Mouse (Mus musculus) fat pad, adult 2 months (tissue): ENCODE measurements around the gene Oosp1.

ENCODE experiments used
- DNase-seq: peaks from one replicate; pipeline ENCODE4 v3.0.0-alpha.2; 2011; ENCODE audit warnings: low read depth, low spot score; ENCODE audit errors: extremely low read depth

Oosp1 gene

DNA sequence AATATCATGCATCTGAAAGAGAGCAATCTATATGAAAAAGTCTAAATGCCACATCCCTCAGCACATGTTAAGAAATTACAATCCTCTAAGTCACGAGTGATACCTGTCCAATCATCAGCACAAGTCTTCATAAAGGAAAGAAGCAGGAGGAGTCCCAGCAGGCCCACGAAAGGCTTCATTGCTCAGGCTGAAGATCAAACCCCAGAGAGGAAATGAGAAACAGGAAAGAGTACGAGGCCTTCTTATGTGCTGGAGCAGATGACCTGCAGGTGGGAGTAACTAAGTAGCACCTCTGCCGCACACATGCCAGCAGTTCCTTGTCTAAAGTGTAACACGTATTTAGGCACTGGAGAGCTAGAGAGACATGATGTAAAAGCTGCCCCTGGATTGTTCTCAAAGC is at the start of gene Oosp1:
Gene Oosp1, minus strand, starts transcription at position 312 of the 400 bp plus-strand sequence.
- no peak for DNase-seq

DNA sequence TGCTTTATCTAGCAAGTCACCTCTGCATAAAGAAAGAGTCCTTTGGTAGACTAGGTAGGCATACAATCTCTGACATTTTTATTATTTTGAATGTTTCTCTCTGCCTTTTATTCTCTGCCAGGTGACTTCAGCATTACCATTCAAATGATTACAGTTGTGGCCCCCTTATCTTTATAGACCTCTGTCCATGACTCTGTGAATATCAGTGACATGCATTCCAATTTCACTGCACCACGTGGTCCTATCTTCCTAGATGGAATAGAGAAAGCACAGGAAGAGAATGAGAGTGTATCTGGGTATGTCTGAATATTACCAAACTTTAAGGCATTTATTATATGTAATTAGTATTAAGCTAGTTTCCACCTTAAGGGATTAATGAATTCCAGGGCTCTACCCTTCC is 45.5 kb upstream of the Oosp1 start:
- DNase-seq: no peak

DNA sequence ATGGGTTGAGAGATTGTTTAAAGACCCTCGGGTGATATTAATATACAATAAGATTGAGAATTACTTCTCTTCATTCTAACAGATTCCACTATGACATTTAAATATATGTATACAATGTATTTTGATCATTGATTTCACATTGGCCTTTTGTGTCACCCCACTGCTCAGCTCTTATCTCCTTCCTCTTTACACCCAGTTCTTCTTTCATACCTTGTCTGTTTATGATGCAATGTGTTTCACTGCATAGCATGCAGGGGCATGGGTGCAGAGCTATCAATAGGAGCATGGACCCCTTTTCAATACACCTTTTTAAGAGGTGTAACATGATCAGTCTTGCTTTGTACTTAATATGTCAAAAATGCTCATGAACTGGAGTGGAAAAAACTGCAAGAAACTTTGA is 39.3 kb upstream of the Oosp1 start:
- DNase-seq: no peak

DNA sequence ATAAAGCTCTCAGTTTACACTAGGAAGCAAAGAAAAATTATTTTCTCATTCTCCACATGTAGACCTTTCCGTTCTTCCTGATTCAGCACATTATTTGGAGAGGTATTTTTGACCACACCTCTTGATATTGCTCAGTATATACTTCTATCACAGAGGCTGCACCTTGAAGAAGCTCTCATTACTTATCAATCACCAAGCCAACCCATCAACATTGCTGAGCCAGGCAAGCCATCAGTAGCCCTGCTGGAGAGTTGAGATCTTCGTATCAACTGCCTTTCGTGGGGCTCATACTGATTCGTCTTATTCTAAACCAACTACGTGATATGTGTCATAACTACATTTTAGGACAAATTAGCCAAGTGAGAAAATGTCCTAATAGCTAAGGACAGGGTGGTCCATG is 36.4 kb upstream of the Oosp1 start:
- DNase-seq: no peak

DNA sequence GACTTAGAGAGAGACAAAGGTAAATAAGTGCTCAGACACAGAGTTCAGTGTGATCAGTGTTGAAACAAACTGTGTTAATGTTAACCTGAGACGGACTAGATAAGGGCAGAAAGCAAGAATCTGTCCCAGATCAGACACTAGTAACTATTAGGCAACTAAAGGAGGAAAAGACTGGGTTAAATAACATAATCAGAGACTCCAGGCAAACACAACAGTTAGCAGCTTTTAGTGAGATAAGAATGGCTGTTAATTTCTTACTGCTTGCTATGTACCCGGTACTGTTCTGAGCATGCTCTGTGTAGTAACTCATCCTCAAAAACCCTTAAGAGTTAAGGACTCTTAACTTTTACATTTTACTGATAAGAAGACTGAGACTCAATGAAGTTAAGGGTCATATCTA is 35.0 kb upstream of the Oosp1 start:
- no peak for DNase-seq

DNA sequence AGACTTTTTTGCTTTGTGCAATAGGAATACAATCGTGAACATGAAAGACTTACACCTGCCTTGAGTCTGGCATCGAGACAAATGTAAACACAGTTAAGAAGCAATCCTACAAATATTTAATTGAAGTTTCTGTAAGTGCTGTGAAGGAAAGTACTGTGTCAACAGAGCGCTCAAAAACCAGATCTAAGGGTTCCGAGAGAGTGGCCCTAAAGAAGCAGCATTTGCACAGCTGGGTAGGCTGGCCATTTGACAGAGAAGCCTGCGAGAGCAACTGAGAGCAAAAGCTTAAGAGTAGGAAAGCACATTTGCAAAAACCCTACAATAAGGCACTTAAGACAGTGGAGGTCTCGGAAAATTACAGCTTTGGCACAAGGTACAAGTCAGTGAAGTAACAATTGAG is 33.3 kb upstream of the Oosp1 start:
- no peak for DNase-seq

DNA sequence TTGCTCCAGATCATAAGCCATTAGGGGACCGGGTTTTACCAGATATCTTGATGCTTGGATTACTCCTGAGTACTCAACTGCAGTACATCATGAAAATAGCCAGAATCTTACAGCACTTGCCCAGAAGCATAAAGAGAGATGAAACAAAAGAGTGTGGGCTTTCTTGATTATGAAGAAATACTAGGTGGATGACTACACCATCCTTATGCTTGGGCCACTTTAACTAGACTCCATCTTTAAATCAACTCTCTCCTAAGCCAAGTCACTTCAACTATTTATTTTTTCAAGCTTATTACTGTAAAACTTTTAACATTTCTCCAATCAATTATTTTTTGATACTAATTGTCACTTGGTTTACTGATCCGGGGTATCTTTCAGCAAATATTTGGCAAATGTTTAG is 32.9 kb upstream of the Oosp1 start:
- no peak for DNase-seq

DNA sequence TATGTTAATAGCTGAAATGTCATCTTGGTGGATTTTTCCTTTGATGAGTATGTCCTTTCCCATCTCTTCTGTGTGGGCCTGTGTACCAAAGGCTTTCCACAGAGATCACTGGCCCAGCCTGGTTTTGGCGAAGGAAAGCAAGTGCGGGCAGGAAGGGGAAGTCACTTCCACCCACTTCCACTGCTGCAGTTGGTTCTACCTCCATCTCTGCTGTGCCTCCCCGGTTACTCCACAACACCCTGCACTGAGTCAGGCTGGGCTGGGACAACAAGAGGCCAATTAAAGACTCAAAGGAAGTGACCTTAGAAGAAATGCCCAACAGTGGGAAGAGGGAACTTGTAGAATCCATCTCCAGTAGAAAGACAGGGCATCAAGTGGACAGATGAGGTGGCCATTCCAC is 29.1 kb upstream of the Oosp1 start:
- DNase-seq: no peak

DNA sequence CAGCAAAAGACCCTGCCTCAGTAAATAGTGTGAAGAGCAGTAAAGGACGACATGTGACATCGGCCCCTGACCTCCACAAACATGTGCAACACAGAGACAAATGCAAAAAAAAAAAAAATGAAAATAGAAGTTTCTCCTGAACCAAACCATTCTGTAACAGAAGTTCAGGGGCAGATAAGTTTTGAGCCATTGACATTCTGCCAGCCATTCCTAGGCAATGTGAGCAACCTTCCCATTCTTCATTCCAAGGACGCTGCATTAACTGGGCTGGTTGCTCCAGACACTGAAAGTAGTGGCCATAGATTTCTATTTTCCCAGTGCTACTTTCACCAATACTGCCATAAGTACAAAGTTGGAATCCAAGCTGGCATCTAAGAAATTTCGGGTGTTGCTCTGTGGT is 21.5 kb upstream of the Oosp1 start:
- no peak for DNase-seq

DNA sequence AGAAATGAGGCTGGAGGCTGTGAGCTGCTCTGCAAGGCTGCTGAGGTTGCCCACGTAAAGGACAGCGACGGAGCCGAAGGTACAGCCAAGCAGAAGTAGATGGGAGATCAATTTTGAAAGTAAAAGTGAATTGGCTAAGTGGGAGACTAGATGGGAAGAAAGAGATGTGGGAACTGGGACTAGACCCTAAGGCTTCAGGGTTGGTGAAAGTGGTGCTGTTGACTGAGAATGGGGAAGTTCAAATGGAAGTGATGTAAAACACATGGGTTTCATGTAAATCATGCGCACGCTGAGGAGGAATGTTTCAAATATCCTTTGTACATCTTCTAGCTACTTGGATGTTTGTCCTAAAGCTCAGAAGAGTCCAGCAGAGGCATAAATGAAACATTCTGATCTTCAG is 7.4 kb upstream of the Oosp1 start:
- no peak for DNase-seq

DNA sequence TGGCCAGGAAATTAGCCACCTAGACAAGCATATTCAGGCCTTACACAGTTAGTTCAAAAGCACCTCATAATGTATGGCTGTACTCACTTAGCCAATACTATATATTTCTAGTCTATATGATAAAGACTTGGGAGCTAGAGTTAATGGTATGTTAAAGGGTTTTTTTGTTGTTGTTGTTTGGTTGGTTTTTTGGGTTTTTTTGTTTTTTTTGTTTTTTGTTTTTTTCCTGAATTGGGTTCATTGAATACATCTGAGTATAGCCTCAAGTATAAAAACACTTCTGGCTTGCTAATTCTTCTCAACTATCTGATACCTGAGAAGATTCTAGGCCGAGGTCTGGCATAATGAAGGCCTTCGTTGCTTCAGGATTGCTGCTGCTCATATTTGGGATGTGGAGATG is 5.8 kb upstream of the Oosp1 start, which contains the start of gene Oosp3:
Gene Oosp3, plus strand, starts transcription at position 301 of the 400 bp plus-strand sequence.
- DNase-seq: no peak

DNA sequence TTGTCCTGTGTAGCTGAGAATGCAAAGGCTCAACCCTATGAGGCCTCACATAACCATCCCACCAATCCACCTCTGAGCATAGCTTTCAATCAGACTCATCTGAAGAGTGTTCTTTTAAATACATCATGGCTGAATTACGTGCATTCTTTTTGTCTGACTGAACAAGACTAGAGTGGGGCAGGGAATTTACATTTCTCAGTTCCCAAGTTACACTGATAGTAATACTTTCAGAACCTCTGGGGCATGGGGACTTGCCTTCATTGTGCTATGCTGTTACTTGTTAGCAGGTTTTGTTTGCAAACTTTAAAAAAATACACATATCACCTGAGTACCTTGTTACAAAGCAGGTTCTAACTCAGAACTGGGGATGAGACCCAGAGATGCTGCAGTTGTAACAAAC is 504 bp upstream of the Oosp1 start:
- no peak for DNase-seq

DNA sequence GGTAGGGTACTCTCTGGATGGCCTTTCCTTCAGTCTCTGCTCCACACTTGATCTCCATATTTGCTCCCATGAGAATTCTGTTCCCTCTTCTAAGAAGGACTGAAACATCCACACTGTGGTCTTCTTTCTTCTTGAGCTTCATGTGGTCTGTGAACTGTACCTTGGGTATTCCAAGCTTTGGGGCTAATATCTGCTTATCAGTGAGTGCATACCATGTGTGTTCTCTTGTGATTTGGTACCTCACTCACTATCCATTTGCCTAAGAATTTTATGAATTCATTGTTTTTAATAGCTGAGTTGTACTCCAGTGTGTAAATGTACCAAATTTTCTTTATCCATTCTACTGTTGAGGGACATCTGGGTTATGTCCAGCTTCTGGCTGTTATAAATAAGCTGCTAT is 29.4 kb downstream of the Oosp1 start:
- no peak for DNase-seq

DNA sequence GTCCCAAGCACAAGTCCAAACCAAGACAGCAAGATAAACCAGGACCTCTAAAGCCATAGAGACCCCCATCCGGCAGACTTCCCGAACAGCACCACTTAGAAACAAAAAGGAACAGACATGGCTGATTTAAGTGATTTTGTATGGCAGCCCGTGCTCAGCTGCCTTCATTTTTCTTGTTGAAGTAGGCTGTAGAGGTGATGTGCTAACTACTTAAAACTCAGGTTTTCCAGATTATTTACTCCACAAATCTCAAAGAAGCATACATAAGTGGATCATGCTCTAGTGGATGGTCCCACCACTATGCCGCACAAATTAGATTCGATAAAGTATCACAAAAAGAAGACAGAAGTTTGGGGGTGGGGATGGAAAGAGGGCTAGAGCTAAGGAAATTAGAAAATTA is 30.5 kb downstream of the Oosp1 start, which contains the start of gene Oosp2:
Gene Oosp2, minus strand, starts transcription at position 101 of the 400 bp plus-strand sequence.
- no peak for DNase-seq

DNA sequence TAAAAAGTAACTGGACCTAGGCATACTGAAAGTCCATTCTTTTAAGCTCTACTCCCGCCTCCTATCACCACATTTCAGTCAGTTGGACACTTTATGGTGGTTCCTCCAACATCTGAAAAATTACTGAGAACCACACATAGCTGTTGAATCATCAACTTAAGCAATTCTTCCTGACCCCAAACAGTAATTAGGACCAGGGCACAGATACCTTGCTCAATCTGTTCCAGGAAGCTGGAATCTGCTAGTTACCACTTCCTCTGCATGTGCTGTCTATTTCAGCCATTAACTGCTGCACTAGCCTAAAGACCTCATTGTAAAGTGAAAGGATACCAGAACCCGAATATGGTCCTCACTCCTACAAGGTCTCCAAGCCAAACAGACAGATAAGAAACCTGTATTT is 31.8 kb downstream of the Oosp1 start:
- no peak for DNase-seq

DNA sequence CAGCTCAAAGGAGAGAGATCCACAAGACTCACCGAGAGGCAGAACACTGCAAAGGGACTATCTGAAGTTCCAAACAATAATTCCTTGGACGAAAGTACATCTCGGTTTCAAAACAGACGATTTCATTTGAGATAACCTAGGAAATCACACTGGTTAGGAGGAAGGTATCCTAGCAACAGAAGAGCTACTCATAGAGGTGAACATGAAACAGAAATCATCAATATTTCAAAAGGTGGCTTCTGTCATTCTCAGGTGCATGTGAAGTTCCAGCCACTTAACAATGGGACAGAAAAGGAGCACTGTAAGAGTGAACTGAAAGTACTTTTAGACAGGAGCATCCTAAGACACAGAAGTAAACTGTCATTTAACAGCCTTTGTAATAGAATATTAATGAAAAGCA is 41.4 kb downstream of the Oosp1 start:
- no peak for DNase-seq

DNA sequence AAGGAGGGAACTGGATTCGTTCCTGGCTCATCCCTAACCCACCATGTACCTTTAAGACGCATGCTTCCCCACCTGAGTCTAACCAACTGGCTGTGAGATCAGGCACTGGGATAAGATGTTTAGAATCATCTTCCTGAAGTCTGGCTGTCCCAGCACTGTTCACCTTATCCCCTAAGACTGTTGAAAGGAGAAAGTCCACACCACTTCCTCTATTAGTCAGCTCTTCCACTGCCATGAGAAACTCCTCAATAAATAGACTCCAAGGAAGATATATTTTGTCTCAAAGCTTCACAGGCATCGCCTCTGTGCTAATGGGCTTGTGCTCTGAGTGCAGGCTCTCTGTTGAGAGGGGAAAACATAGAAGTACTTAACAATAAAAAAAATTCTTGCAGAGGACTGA is 44.8 kb downstream of the Oosp1 start:
- DNase-seq: no peak

DNA sequence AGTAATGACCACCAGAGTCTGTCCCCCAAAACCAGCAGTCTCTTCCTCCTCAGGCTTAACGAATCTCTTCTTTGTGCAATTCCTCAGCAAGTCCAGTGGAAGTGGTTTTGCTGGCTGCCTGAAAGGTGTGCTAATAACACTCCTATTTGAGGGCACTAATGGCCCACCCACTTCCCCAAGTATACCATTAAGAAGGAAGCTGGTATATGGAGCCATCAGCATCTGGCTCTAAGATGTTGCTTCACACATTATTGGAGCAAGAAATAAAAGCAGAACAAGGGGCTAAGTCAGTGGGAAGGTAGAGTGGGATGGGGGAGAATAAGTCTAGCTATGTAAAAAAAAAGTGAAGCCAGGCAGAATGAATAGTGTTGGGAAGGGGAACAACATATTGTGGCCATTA is 50.2 kb downstream of the Oosp1 start, which contains the start of gene Ms4a3:
Gene Ms4a3, minus strand, starts transcription at position 120 of the 400 bp plus-strand sequence.
- DNase-seq: no peak

DNA sequence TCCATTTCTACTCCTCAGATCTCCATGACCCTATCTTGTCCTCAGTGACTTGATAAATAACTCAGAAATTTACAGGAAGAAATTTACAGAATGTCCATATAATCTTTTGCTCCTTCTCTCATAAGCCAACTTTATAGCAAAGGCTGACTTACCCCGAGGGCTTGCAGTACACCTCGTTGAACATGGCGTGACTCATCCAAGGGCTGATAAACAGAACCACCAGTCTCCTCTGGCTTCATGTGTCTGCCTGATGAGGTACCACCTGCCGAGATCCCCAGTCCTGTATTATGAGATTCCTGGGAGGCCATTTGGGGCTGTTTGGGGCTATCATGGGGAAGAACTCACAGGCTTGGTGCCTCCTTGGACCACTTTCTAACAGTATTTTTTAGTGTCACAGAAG is 51.9 kb downstream of the Oosp1 start:
- no peak for DNase-seq

DNA sequence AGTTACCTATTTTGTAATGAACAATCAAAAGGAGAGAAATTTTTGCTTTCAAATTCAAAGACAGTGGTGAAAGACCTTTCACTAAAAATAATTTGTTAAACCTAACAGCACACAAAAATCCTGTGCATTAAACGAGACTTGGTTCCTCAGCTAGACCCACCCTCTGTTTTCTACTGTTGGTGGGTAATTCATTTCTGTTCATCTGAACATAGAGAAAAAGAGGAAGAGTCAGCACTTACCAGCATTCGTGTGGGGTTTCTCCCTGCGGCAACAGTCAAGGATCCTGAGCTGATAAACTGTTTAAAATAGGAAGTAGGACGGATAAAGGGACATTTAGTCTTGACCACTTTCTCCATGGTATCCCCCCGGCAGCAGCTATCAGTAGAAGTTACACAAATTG is 55.4 kb downstream of the Oosp1 start:
- no peak for DNase-seq

DNA sequence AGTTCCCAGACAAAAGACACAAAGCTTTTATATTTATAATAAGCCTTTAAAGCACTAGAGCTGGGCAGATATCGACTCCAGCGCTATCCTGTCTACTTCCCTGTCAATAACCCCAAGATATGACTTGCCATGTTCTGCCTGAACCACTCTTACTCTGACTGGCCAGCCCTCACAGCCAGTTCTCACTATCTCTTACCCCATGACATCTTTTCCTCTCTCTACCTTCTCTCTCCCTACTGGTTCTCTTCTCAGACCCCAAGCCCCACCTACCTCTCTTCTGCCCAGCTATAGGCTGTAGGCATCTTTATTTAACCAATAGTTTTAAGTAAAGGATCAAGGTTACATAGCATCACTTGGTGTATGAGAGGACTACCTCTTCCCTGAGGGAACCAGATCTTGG is 56.6 kb downstream of the Oosp1 start:
- no peak for DNase-seq

DNA sequence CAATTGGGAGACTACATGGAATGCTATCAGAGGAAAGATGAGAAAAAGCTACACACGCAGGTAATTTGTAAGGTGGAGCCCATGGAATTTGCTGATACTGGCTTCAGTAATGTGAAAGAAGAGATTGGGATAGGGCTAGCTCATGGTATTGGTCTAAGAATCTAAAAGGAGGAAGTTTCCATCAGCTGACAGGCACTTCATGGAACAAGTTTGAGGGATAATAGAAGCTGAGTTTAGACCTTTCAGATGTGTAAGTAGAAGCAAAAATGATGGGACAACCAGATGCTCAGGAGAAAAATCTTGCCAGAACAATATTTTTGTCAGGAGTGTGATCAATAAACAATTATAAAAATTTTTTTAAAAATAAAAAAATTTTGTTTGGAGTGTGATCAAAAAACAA is 57.2 kb downstream of the Oosp1 start:
- no peak for DNase-seq

DNA sequence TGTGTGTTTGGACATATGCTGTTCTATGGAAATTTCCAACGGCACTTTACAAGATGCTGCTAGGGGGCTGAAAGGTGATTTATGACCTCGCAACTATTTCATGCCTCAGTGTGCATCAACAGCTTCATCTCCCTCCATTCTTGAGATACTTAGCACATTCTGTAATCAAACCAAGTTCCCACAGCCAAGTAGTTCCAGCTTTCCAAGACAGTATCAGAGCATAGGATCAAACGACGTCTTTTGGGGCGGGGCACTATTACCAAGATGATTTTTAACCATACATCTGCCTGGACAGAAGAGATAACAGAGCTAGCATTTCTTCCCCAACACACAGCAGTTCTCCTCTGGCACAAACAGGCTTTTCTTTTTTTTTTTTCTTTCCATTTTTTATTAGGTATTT is 65.7 kb downstream of the Oosp1 start:
- DNase-seq: no peak

DNA sequence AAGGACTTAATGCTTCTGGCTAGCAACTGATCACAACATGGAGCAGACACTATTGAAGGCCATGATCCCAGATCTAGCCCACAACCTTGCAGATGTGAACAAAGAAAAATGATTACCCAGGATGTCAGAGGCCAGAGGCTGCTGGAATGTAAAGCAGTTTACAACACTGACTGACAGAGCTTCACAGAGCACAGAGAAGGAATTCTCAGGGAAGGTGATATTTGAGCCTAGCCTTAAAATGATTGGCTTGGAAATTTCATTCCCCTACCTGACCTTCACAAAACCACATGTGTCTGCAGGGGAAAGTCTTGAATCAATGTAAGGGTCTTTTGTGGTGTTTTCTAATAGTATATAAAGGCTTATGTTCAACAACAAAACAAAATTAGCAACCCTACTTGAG is 66.2 kb downstream of the Oosp1 start:
- DNase-seq: no peak
